Mouse (Mus musculus): ENCODE results near the gene Prkcd. TPM values are rescaled to one million over a fixed set of nuclear protein-coding genes. Genes with fewer than 3 reads are reported as not detected.

The Prkcd gene
- polyA plus RNA-seq, 1 experiment: 23.6 TPM

- H3ac ChIP-seq (ENCODE audit: control insufficient read depth, insufficient read length): no peak overlapping the region
- H3K4me2 ChIP-seq (ENCODE audit: low read depth): no peak overlapping the region
- peaks cover 11% of the 10 kb centered on the region for H3K79me2 ChIP-seq (ENCODE audit: control insufficient read depth, insufficient read depth)
- TF ChIP-seq POLR2A (IDR thresholded peaks at IDR 0.05; ENCODE audit: insufficient read length, low read depth) (no peak), E2F4 (IDR thresholded peaks at IDR 0.05; ENCODE audit: insufficient read depth) (no peak), REST (IDR thresholded peaks at IDR 0.05; ENCODE audit: insufficient read depth, insufficient read length) (no peak), SRF (IDR thresholded peaks at IDR 0.05; ENCODE audit: control insufficient read depth, insufficient read length, low read depth) (no peak), USF1 (IDR thresholded peaks at IDR 0.05; ENCODE audit: low read depth) (no peak), CEBPB (IDR thresholded peaks at IDR 0.05; ENCODE audit: insufficient read depth, poor library complexity, severe bottlenecking) (no peak), TCF3 (IDR thresholded peaks at IDR 0.05; ENCODE audit: insufficient read length, low read depth) (no peak), TCF12 (IDR thresholded peaks at IDR 0.05; ENCODE audit: insufficient read depth, poor library complexity, severe bottlenecking) (no peak), MYOG (IDR thresholded peaks at IDR 0.05; ENCODE audit: control insufficient read depth in 1 of 3, insufficient read depth in 1 of 3, insufficient read length in 2 of 3, low read depth in 2 of 3) (no peak), POLR2AphosphoS2 (IDR thresholded peaks at IDR 0.05; ENCODE audit: insufficient read length, low read depth) (no peak), MYOD1 (IDR thresholded peaks at IDR 0.05; ENCODE audit: control insufficient read depth in 1 of 3, insufficient read length in 2 of 3, low read depth in 2 of 3) (no peak), MAX (IDR thresholded peaks at IDR 0.05; ENCODE audit: low read depth) (no peak)
- no peaks in the 10 kb centered on the region for H3K27me3 ChIP-seq (ENCODE audit: control insufficient read depth, insufficient read depth, insufficient read length)
- H3K4me3 ChIP-seq: no peak overlapping the region
- peaks cover 8% of the 10 kb centered on the region for H3K36me3 ChIP-seq (ENCODE audit: control insufficient read depth, insufficient read depth)
Observed at GRCm38 (mm10) chr14:30560803-30561389, 65.1 kb downstream of the Prkcd start.

- no peak overlapping the region for H3K4me2 ChIP-seq (ENCODE audit: low read depth)
- H3ac ChIP-seq (ENCODE audit: control insufficient read depth, insufficient read length): no peak overlapping the region
- H3K4me3 ChIP-seq: no peak overlapping the region
- no peaks in the 10 kb centered on the region for H3K27me3 ChIP-seq (ENCODE audit: control insufficient read depth, insufficient read depth, insufficient read length)
- H3K36me3 ChIP-seq (ENCODE audit: control insufficient read depth, insufficient read depth): no peaks in the 10 kb centered on the region
- peaks cover 26% of the 10 kb centered on the region for H3K79me2 ChIP-seq (ENCODE audit: control insufficient read depth, insufficient read depth)
- TF ChIP-seq REST (IDR thresholded peaks at IDR 0.05; ENCODE audit: insufficient read depth, insufficient read length) (no peak), POLR2A (IDR thresholded peaks at IDR 0.05; ENCODE audit: insufficient read length, low read depth) (no peak), MYOG (IDR thresholded peaks at IDR 0.05; ENCODE audit: control insufficient read depth in 1 of 3, insufficient read depth in 1 of 3, insufficient read length in 2 of 3, low read depth in 2 of 3) (peak; percentile 94 to 98 (median 97)), TCF3 (IDR thresholded peaks at IDR 0.05; ENCODE audit: insufficient read length, low read depth) (peak; percentile 96), E2F4 (IDR thresholded peaks at IDR 0.05; ENCODE audit: insufficient read depth) (no peak), TCF12 (IDR thresholded peaks at IDR 0.05; ENCODE audit: insufficient read depth, poor library complexity, severe bottlenecking) (peak; percentile 86), MYOD1 (IDR thresholded peaks at IDR 0.05; ENCODE audit: control insufficient read depth in 1 of 3, insufficient read length in 2 of 3, low read depth in 2 of 3) (peak in 2 of 3 experiments; percentile 97 to 98)
Observed at GRCm38 (mm10) chr14:30559321-30559850, 66.6 kb downstream of the Prkcd start.

DNA sequence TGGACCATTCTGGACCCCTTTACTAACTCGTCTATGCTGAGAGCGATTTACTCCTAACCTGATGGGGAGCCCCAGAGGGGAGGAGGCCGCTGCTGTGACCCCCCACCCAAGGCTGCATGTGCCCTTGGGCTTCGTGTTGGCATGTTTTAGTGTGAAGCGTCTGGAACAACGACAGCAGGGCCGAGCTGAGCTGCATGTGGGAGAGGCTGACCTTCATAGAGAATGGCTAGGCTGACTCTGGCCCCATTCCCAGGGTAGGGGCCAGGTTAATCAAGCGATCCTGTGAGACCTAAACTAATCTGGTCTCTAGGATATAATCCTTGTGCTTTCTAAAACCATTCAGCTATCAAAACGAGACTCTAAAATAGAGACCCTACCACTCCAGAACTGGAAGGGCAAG lies 68.3 kb downstream of the Prkcd start:
- H3K4me3 ChIP-seq: no peak overlapping the region
- H3K36me3 ChIP-seq (ENCODE audit: control insufficient read depth, insufficient read depth): no peaks in the 10 kb centered on the region
- TF ChIP-seq POLR2AphosphoS2 (IDR thresholded peaks at IDR 0.05; ENCODE audit: insufficient read length, low read depth) (no peak), MYOD1 (IDR thresholded peaks at IDR 0.05; ENCODE audit: control insufficient read depth in 1 of 3, insufficient read length in 2 of 3, low read depth in 2 of 3) (no peak), TCF12 (IDR thresholded peaks at IDR 0.05; ENCODE audit: insufficient read depth, poor library complexity, severe bottlenecking) (no peak), CEBPB (IDR thresholded peaks at IDR 0.05; ENCODE audit: insufficient read depth, poor library complexity, severe bottlenecking) (no peak), TCF3 (IDR thresholded peaks at IDR 0.05; ENCODE audit: insufficient read length, low read depth) (no peak), SRF (IDR thresholded peaks at IDR 0.05; ENCODE audit: control insufficient read depth, insufficient read length, low read depth) (no peak), REST (IDR thresholded peaks at IDR 0.05; ENCODE audit: insufficient read depth, insufficient read length) (no peak), POLR2A (IDR thresholded peaks at IDR 0.05; ENCODE audit: insufficient read length, low read depth) (no peak), MYOG (IDR thresholded peaks at IDR 0.05; ENCODE audit: control insufficient read depth in 1 of 3, insufficient read depth in 1 of 3, insufficient read length in 2 of 3, low read depth in 2 of 3) (no peak), E2F4 (IDR thresholded peaks at IDR 0.05; ENCODE audit: insufficient read depth) (no peak), MAX (IDR thresholded peaks at IDR 0.05; ENCODE audit: low read depth) (no peak), USF1 (IDR thresholded peaks at IDR 0.05; ENCODE audit: low read depth) (no peak)
- no peak overlapping the region for H3K4me2 ChIP-seq (ENCODE audit: low read depth)
- H3K27me3 ChIP-seq (ENCODE audit: control insufficient read depth, insufficient read depth, insufficient read length): no peaks in the 10 kb centered on the region
- H3K79me2 ChIP-seq (ENCODE audit: control insufficient read depth, insufficient read depth): peaks cover 43% of the 10 kb centered on the region
- H3ac ChIP-seq (ENCODE audit: control insufficient read depth, insufficient read length): no peak overlapping the region

DNA sequence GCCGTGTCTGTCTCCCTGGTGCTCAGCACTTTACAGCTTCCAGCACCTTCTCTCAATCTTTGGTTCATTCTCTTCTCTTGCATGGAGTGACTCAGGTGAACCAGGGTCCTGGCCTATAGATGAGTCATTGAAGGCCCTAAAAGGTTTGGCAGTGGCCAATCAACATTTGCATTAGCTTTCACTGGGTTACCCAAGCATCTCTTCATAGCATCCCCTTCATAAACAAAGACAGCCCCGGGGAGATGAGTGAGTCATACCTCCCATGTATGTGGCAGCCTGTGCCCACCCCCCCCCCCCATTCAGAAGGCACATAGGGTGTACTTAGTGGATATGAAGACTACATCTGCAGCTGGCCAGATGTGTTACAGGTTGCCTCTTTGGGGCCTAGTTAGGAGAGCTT lies 69.4 kb downstream of the Prkcd start:
- H3ac ChIP-seq (ENCODE audit: control insufficient read depth, insufficient read length): no peak overlapping the region
- no peaks in the 10 kb centered on the region for H3K27me3 ChIP-seq (ENCODE audit: control insufficient read depth, insufficient read depth, insufficient read length)
- H3K79me2 ChIP-seq (ENCODE audit: control insufficient read depth, insufficient read depth): peaks cover 54% of the 10 kb centered on the region
- no peak for TF ChIP-seq CEBPB (IDR thresholded peaks at IDR 0.05; ENCODE audit: insufficient read depth, poor library complexity, severe bottlenecking)
- no peak for TF ChIP-seq POLR2A (IDR thresholded peaks at IDR 0.05; ENCODE audit: insufficient read length, low read depth)
- TF ChIP-seq REST (IDR thresholded peaks at IDR 0.05; ENCODE audit: insufficient read depth, insufficient read length): no peak
- no peak for TF ChIP-seq POLR2AphosphoS2 (IDR thresholded peaks at IDR 0.05; ENCODE audit: insufficient read length, low read depth)
- no peak for TF ChIP-seq MYOG (IDR thresholded peaks at IDR 0.05; ENCODE audit: control insufficient read depth in 1 of 3, insufficient read depth in 1 of 3, insufficient read length in 2 of 3, low read depth in 2 of 3)
- no peak for TF ChIP-seq E2F4 (IDR thresholded peaks at IDR 0.05; ENCODE audit: insufficient read depth)
- no peak overlapping the region for H3K4me3 ChIP-seq
- no peak overlapping the region for H3K4me2 ChIP-seq (ENCODE audit: low read depth)
- H3K36me3 ChIP-seq (ENCODE audit: control insufficient read depth, insufficient read depth): no peaks in the 10 kb centered on the region

All from myocyte (in vitro differentiated cells).